Mouse (Mus musculus) stomach, postnatal 0 days (tissue): ENCODE results near the gene Rab8b.

Experiments
- CTCF ChIP-seq: IDR thresholded peaks from 2 replicates; pipeline ENCODE4 v1.5.1; 2016; ENCODE audit warnings: antibody characterized with exemption, low read depth, mild to moderate bottlenecking, moderate library complexity
- EP300 ChIP-seq: optimal IDR thresholded peaks from 2 replicates; pipeline ENCODE3; 2016; ENCODE audit warnings: antibody characterized with exemption

GRCm38 (mm10) chr9:66833851-66834250, 85.6 kb downstream of the Rab8b start:
- TF ChIP-seq EP300, result no peak
- no peak for TF ChIP-seq CTCF
